Comparison of ENCODE assay signal across 17 mouse cellular contexts in genomic region chr15:3877506-3877905, GRCm38 (mm10).
DNase-seq lines count a peak whose midpoint lies in the region; ATAC-seq lines count a peak whose summit lies in the region.
"Had no signal": no experiment of that assay in that cellular context is flagged by ENCODE, and none has a peak within 500 bp of the region (broad histone marks: within the 10 kb centered on the region; RNA-seq: fewer than 3 reads in every experiment).

No protein-coding gene starts in this region.

- DNase-seq in 3T3-L1 (ENCODE audit: low read depth, low spot score) (peak; percentile 68), adipocyte (ENCODE audit: low spot score) (peak; percentile 54)
- peak; percentile 39 for DNase-seq in embryo, embryonic 11 days
- DNase-seq in forelimb bud, embryonic 11.5 days (ENCODE audit: low read depth, low spot score), result peak; percentile 1
- DNase-seq in ovary, postnatal 10 days (ENCODE audit: low spot score), result no peak
- DNase-seq in layer of hippocampus, adult 8-10 months (ENCODE audit: low spot score in 2 of 2), result no peak
- DNase-seq: adrenal gland, postnatal 25 days; cerebellum, adult 2 months; cerebellum, postnatal 10 days; gastrocnemius, postnatal 14 days; heart, postnatal 10 days; heart, postnatal 4 days had no signal

- ATAC-seq in monocyte, adult 5-6 weeks (replicated peaks; ENCODE audit: insufficient number of reproducible peaks, low FRiP score, low TSS enrichment, poor library complexity, severe bottlenecking), result no peak
- ATAC-seq: forebrain, embryonic 15.5 days; hindbrain, embryonic 16.5 days; inflammation-experienced regulatory T-cells, adult 6 months; intestine, postnatal 0 days had no signal

Comparison
In these comparisons a context has a peak if more than half of its experiments do, and no peak if none do; other contexts are left out.
1. DNase-seq: peak in 3T3-L1 (single experiment), adipocyte (single experiment), embryo, embryonic 11 days (single experiment) and forelimb bud, embryonic 11.5 days (single experiment); none in ovary, postnatal 10 days (single experiment) and layer of hippocampus, adult 8-10 months (0 of 2).